Mouse (Mus musculus): ENCODE measurements at regions not wholly inside any gene's neighbourhood (a gene's known extent, or its start where the extent isn't known, plus 50 kb on each side); places are given as distances from the start of the nearest gene placed in this dataset.

GRCm38 (mm10) chr1:151270691-151271090 is 60.8 kb downstream of the Gm47996 start:
- TF ChIP-seq CTCF (IDR thresholded peaks at IDR 0.05; ENCODE audit: borderline replicate concordance, control insufficient read depth, extremely low read depth, insufficient read depth, low read length, poor library complexity) (no peak), POLR2A (IDR thresholded peaks at IDR 0.05; ENCODE audit: control insufficient read depth, extremely low read depth, insufficient read depth, low read length, poor library complexity) (no peak)

All from thymus, adult 2 months (tissue).